Mouse (Mus musculus): ENCODE data around the gene Adprh.
"Not testable (repeated sequence)": the region's sequence is repeated elsewhere in the genome, so short reads cannot be mapped to it uniquely, and the experiment has no call there.

The Adprh gene

GRCm38 (mm10) chr16:38467091-38467916 lies 14.8 kb upstream of the Adprh start:
- DNase-seq (ENCODE audit: extremely low read depth, insufficient read length, low spot score), result no peak

GRCm38 (mm10) chr16:38466089-38466488 lies 13.6 kb upstream of the Adprh start:
- DNase-seq (ENCODE audit: extremely low read depth, insufficient read length, low spot score), result no peak

- DNase-seq (ENCODE audit: extremely low read depth, insufficient read length, low spot score), result no peak
Measured at GRCm38 (mm10) chr16:38463305-38463704, 10.8 kb upstream of the Adprh start.

- no peak for DNase-seq (ENCODE audit: extremely low read depth, insufficient read length, low spot score)
Measured at GRCm38 (mm10) chr16:38462161-38462560, 9.7 kb upstream of the Adprh start.

GRCm38 (mm10) chr16:38461749-38462148 lies 9.2 kb upstream of the Adprh start:
- no peak for DNase-seq (ENCODE audit: extremely low read depth, insufficient read length, low spot score)

DNA sequence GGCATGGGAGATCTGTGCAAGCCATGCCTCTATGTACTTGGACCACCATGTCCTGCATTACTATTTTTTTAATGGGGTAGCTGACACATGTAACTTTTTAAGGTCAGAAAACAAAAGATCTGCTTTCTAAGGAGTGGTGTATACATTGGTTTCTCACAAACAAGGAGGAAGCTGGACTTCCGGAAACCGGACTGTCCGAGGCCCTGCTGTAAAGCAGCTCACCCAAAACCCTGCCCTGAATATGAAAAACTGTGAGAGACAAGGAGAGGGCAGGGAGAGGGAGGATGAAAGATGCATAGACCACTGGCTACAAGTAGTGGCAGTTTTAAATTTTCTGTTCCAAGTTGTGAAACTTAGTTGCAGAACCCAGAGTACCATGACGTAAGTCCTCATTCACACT lies 7.5 kb upstream of the Adprh start:
- DNase-seq (ENCODE audit: extremely low read depth, insufficient read length, low spot score), result no peak

DNA sequence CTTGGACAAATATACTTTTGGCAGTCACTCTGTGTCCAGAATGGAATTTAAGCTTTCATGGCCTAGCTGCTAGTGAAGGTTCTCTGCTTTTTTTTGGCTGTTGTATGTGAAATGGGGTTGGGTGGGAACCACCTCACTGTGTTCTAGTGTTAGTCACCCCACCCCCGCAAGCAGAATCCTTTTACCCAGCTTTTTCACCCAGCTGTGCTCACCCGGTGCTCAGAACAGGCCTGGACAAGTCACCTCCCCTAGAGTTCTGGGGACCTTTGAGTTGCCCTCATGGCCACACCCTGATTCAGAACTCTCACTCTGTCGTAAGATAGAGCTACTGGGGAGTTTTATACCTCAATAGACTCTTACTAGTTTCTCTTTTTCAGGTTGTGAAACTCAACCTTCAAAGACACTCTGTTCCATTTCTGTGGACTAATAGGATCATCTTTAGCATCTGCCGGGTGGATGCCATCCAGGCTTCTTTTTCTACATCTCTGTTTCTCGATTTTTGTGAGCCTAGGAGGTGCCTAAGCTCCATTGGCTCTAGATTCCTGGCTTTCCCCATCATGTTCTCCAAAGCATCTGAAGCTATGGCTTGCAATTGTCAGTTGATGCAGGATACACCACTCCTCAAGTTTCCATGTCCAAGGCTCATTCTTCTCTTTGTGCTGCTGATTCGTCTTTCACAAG lies 6.2 kb upstream of the Adprh start:
- no peak for DNase-seq (ENCODE audit: extremely low read depth, insufficient read length, low spot score)

DNA sequence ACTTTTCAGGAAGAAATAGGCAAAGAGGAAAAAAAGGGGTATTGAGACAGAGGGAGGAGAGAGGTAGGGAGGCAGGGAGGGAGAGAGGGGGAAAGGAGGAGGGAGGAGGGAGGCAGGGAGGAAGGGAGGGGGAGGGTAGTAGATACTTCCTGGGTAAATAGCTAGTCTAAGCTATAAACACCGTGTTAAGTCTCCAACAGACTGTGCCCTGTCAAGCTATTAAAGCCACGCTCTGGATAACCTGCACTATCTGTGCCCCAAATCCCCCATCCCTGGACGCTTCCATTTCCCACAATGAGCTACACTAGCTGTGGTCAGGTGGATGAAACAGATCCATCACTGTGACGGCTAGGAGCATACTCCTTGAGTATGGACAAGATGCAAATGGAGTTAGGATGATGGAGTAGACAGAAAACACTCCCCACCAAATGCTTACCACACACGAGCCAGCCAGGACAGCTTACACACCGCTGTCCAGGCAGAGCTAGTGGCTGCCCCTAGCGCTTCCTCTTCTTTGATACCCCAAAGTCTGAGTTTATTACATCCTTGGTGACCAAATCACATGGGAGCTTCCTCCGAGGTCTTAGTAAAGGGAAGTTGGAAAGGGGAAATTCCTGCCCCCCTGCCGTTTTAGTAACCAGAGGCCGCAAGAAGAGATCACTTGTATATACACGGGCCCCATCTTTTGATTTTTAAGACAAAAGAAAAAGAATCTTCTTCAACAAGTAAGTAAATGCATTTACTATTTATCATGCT lies 4.5 kb upstream of the Adprh start:
- no peak for DNase-seq (ENCODE audit: extremely low read depth, insufficient read length, low spot score)

- no peak for DNase-seq (ENCODE audit: extremely low read depth, insufficient read length, low spot score)
Measured at GRCm38 (mm10) chr16:38455511-38456418, 3.3 kb upstream of the Adprh start, which contains the start of gene Cd80. Gene Cd80 (plus strand): TSS chr16:38455561.

DNA sequence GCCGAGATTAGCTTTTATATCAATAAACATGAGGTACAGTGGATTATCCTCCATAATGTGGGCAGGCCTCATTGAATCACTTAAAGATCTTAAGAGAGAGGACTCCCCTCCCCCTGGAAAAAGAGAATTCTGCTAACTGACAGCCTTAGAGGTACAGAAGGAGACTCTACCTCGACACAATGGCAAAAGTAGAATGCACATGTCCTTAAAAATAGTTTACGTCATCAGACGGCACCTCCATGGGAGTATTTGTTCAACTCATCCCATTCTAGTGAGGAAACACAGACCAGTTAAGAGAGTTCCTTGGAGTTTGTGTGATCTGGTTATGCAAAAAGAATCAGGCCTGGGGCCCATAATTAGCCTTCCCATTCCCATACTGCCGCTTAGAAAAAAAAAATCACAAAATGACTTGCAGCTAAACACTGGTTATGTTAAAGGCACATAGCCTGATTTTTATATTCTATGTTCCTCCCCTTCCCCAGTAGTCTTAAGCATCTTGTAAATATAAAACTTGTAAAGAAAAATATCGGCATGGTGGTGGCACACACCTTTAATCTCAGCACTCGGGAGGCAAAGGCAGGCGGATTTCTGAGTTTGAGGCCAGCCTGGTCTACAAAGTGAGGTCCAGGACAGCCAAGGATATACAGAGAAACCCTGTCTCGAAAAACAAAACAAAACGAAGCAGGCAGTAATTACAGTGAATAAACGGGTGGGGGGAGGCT lies 2.2 kb upstream of the Adprh start:
- DNase-seq (ENCODE audit: extremely low read depth, insufficient read length, low spot score), result no peak

- no peak for DNase-seq (ENCODE audit: extremely low read depth, insufficient read length, low spot score)
Measured at GRCm38 (mm10) chr16:38453952-38454351, 1.4 kb upstream of the Adprh start.

DNA sequence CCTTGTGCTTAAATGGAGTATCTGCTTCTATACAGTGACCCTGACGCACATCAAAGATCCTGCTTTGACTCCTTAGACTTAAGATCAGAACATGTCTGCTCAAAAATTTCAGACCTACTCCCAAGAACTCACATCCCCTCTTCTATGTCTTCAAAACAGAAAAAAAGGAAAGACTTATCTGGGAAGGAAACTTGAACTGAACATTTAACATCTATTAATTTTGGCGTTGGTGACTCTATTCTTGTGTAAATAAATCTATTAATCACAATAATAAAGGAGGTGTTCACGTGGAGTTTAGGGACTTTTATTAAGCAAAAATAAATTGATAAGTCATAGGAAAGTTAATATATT lies 675 bp upstream of the Adprh start:
- no peak for DNase-seq (ENCODE audit: extremely low read depth, insufficient read length, low spot score)

DNA sequence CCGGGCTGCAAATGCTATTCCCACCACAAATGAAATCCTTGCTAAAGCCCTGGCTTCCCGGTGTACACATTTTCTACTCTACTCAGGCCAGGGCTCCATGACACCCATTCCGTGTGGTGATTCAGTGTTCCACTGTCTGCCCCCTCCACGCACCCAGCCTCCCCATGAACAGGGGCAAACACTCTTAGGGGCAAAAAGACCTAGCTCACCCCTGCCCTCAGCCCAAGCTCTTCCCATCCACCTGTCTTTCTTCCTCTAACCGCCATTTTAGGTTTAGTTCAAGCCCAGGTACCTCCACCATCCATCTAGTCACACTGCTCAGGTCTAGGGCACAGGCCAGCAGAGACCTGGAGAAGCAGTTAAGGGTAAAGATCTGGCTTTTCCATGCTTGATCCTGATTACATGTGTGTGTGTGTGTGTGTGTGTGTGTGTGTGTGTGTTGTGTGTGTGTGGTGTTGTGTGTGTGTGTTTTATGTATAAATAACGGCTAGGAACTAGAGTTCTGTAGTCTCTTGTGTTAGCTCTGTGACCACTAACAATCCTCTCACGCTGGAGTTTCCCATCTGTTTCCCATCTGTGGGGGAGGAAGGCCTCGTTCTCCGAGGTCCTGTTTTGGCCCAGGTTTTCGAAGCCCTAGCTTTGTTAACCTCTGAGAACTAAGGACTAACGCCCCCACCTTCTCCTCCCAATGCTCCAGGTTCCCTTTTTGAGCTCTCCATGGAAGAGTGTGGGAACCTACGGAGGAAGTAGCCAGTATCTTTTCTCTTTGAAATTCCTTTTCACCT lies 890 bp downstream of the Adprh start:
- DNase-seq (ENCODE audit: extremely low read depth, insufficient read length, low spot score), result no peak

DNA sequence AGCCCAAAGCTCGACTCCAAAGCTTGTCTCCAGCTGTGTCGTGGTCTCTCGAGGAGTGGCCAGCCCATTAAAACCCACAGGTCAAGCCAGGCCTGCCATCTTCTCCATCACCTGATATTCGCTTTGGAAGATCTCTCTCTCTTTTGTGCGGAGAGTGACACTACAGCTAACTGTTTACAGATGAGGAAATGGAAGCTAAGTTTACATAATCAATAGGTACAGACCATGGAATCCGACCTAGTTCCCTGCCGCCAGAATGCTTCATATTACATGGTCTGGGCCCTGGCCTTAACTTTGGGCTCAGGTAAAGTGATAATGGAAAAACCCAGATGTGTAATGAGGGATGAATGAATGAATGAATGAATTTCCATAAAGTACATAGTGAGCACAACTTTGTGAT lies 1.8 kb downstream of the Adprh start:
- no peak for DNase-seq (ENCODE audit: extremely low read depth, insufficient read length, low spot score)

DNA sequence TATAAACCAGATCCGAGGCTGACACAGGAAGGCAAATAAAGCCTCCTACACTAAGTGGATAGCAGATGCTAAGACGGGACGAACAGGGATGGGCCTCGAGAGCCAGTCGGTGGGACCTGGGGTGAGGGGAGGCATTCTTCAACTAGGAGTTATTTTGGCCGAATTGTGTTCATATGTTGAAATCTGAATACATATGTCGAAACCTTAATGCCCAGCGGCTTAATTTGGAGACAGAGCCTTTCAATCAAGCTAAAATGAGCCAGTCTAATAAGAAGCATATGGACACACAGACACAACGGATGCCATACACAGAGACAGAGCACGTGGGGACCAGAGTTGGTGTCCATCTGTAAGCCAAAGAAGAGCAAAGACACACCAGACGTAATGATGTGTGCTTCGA lies 4.0 kb downstream of the Adprh start:
- no peak for DNase-seq (ENCODE audit: extremely low read depth, insufficient read length, low spot score)

GRCm38 (mm10) chr16:38447366-38447765 lies 5.1 kb downstream of the Adprh start:
- DNase-seq (ENCODE audit: extremely low read depth, insufficient read length, low spot score), result no peak

DNA sequence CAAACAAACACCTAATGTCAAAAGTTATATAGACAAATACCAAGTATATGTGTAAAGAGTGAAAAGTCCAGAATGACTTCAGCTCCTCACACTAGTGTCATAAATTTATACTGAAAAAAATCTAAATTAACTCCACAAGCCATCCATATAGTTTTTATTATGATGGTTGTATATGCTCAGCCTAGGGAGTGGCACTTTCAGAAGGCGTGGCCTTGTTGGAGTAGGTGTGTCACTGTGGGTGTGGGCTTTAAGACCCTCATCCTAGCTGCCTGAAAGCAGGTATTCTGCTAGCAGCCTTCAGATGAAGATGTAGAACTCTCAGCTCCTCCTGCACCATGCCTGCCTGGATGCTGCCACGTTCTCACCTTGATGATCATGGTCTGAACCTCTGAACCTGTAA lies 6.4 kb downstream of the Adprh start:
- DNase-seq (ENCODE audit: extremely low read depth, insufficient read length, low spot score), result not testable (repeated sequence)

- no peak for DNase-seq (ENCODE audit: extremely low read depth, insufficient read length, low spot score)
Measured at GRCm38 (mm10) chr16:38445576-38445975, 6.9 kb downstream of the Adprh start.

DNA sequence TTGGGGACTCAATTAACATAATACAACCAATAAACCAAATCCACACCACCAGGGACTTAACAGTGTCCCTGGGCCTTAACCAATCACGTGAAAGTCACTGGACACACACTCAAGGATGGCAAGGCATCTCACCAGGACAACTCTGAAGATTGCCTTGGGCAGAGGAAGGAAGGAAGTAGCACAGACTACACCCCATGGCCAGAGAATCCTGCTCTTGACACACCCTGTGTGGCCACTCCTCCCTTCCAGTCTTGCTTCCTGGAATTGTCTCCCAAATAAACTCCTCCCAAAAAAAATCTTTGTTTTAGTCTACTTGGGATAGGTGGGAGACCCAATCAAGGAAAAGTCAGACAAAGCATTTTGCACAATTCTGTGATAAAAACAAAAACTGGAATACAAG lies 7.5 kb downstream of the Adprh start:
- no peak for DNase-seq (ENCODE audit: extremely low read depth, insufficient read length, low spot score)
